Mouse (Mus musculus) lung, embryonic 16.5 days (tissue): Measurements from ENCODE around the gene Vangl2. TPM values are rescaled to one million over a fixed set of nuclear protein-coding genes. Genes with fewer than 3 reads are reported as not detected.
"Not testable (repeated sequence)": the region's sequence is repeated elsewhere in the genome, so short reads cannot be mapped to it uniquely, and the experiment has no call there.

ENCODE experiments used
- ATAC-seq: fragments of 200-750 bp; cut with Nextera tagmentation; 2 replicates; pipeline ENCODE4 v1.8.0; 2017; ENCODE audit warnings: low read depth, mild to moderate bottlenecking, moderate library complexity
- H3K27ac ChIP-seq: fragments of 300-500 bp; sonication (generic); 2 replicates; pipeline ENCODE4 v1.5.1; 2014; ENCODE audit warnings: mild to moderate bottlenecking, control low read depth, low read length
- H3K27me3 ChIP-seq: fragments of 300-500 bp; sonication (generic); 2 replicates; pipeline ENCODE4 v1.6.1; 2014; ENCODE audit warnings: low read depth, low read length, mixed read lengths; ENCODE audit not compliant: control insufficient read depth, insufficient read depth
- H3K36me3 ChIP-seq: fragments of 300-500 bp; sonication (generic); 2 replicates; pipeline ENCODE4 v1.6.1; 2014; ENCODE audit warnings: low read length; ENCODE audit not compliant: control insufficient read depth, insufficient read depth
- H3K4me1 ChIP-seq: fragments of 300-500 bp; sonication (generic); replicated peaks from 2 replicates; pipeline ENCODE4 v1.6.1; 2014; ENCODE audit warnings: low read length, mixed read lengths; ENCODE audit not compliant: control insufficient read depth, insufficient read depth
- H3K4me2 ChIP-seq: fragments of 300-500 bp; sonication (generic); 2 replicates; pipeline ENCODE4 v1.6.1; 2014; ENCODE audit warnings: low read depth, low read length, control low read depth
- H3K4me3 ChIP-seq: fragments of 300-500 bp; sonication (generic); 2 replicates; pipeline ENCODE4 v1.5.1; 2014; ENCODE audit warnings: mild to moderate bottlenecking, low read length, control low read depth
- H3K9ac ChIP-seq: fragments of 300-500 bp; sonication (generic); 2 replicates; pipeline ENCODE4 v1.6.1; 2014; ENCODE audit warnings: low read length, control low read depth
- H3K9me3 ChIP-seq: fragments of 300-500 bp; sonication (generic); 2 replicates; pipeline ENCODE4 v1.6.1; 2016; ENCODE audit warnings: low read length; ENCODE audit not compliant: control insufficient read depth
- WGBS: fragments of 180-500 bp; shearing (Covaris S2); extraction: QIAGEN DNeasy Blood & Tissue Kit; methylation state at CpG from one replicate; pipeline ENCODE4 v1.1.7; 2014; 5-methylcytosine and 5-hydroxymethylcytosine counted together
- polyA plus RNA-seq: library from polyadenylated mRNA; unstranded; fragments of >200 nt; fragmentation: Nextera tagmentation; extraction: Ambion mirVana; gene quantifications from 2 replicates; pipeline ENCODE4 v1.2.1, GENCODE M21; 2015

Gene Vangl2
- polyA plus RNA-seq, 1 experiment from 2014 or later, result 12.2 TPM

- 81% methylated on average over 2 of the region's 2 CpGs for WGBS
- Histone ChIP-seq H3K4me1 (no peaks in the 10 kb centered on the region), H3K27ac (no peak overlapping the region), H3K36me3 (no peaks in the 10 kb centered on the region), H3K4me2 (no peak overlapping the region), H3K27me3 (no peaks in the 10 kb centered on the region), H3K4me3 (no peak overlapping the region), H3K9ac (no peak overlapping the region), H3K9me3 (no peaks in the 10 kb centered on the region; the same call in 1 of the 2 replicates)
- ATAC-seq, result no peak
Observed at GRCm38 (mm10) chr1:171977891-171978290, 50.4 kb downstream of the Vangl2 start.

DNA sequence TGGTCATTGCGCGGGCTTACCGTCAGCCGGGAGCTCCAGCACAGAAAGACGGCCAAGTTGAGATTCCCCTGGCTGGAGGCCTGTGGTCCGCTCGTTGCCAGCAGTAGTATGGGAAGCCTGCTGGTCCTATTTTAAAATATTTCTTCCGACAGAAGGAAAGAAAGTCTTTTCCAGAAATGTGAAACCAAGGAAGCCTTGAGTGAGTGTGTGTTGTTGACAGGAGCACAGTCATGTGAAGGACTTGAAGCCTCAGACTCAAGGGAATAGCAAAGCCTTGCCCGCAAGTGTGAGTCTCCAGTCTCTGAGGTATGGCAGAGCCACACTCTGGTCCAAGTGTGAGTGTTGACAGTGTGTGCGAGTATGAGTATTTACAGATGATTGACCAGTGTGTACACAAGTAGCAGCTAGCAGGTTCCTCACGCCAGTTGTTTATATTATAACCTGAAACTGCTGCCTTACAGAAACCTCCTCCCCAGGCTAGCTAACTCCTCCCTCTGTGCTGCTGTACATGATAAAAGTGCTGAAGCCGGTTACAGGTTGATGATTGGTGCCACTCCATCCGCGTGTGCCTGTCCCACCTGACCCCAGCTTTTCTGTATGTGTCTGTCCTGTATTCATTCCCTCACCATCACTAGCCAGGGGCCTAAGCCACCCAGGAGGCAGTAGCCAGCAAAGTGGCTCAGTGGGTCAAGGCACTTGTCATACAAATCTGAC is 51.3 kb downstream of the Vangl2 start:
- Histone ChIP-seq H3K9ac (no peak overlapping the region), H3K36me3 (no peaks in the 10 kb centered on the region), H3K27me3 (no peaks in the 10 kb centered on the region), H3K4me1 (no peaks in the 10 kb centered on the region), H3K4me3 (no peak overlapping the region), H3K9me3 (no peaks in the 10 kb centered on the region; the same call in 1 of the 2 replicates), H3K27ac (no peak overlapping the region), H3K4me2 (no peak overlapping the region)
- 71% methylated on average over 14 of the region's 14 CpGs for WGBS
- ATAC-seq, result no peak

- Histone ChIP-seq H3K36me3 (no peaks in the 10 kb centered on the region), H3K27ac (no peak overlapping the region), H3K4me2 (no peak overlapping the region), H3K27me3 (no peaks in the 10 kb centered on the region), H3K4me3 (no peak overlapping the region), H3K9ac (no peak overlapping the region), H3K4me1 (no peaks in the 10 kb centered on the region), H3K9me3 (no peaks in the 10 kb centered on the region; the same call in 1 of the 2 replicates)
- no peak for ATAC-seq
- WGBS, result 81% methylated on average over 4 of the region's 4 CpGs
Observed at GRCm38 (mm10) chr1:171975831-171976230, 52.4 kb downstream of the Vangl2 start.

- H3K27ac ChIP-seq, result no peak overlapping the region
- no peaks in the 10 kb centered on the region for H3K27me3 ChIP-seq
- no peak for ATAC-seq
- H3K9ac ChIP-seq, result no peak overlapping the region
- H3K4me3 ChIP-seq, result no peak overlapping the region
- H3K4me2 ChIP-seq, result no peak overlapping the region
- no peaks in the 10 kb centered on the region for H3K36me3 ChIP-seq
- H3K4me1 ChIP-seq, result no peaks in the 10 kb centered on the region
- WGBS, result 87% methylated on average over 9 of the region's 9 CpGs
- H3K9me3 ChIP-seq, result no peaks in the 10 kb centered on the region; the same call in 1 of the 2 replicates
Observed at GRCm38 (mm10) chr1:171975377-171975776, 52.9 kb downstream of the Vangl2 start.

DNA sequence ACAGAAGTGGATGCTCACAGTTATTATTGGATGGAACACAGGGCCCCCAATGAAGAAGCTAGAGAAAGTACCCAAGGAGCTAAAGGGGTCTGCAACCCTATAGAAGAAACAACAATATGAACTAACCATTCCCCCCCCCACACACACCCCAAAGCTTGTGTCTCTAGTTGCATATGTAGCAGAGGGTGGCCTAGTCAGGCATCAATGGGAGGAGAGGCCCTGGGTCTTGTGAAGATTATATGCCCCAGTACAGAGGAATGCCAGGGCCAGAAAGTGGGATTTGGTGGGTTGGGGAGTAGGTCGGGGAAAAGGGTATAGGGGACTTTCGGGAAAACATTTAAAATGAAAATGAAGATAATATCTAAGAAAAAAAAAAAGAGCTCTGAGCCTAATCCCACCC is 53.9 kb downstream of the Vangl2 start:
- H3K9me3 ChIP-seq, H3K27ac ChIP-seq, H3K9ac ChIP-seq, H3K36me3 ChIP-seq, H3K4me1 ChIP-seq, ATAC-seq, H3K4me2 ChIP-seq, H3K4me3 ChIP-seq, H3K27me3 ChIP-seq: not testable (repeated sequence)
- WGBS, result 94% methylated on average over 2 of the region's 2 CpGs

DNA sequence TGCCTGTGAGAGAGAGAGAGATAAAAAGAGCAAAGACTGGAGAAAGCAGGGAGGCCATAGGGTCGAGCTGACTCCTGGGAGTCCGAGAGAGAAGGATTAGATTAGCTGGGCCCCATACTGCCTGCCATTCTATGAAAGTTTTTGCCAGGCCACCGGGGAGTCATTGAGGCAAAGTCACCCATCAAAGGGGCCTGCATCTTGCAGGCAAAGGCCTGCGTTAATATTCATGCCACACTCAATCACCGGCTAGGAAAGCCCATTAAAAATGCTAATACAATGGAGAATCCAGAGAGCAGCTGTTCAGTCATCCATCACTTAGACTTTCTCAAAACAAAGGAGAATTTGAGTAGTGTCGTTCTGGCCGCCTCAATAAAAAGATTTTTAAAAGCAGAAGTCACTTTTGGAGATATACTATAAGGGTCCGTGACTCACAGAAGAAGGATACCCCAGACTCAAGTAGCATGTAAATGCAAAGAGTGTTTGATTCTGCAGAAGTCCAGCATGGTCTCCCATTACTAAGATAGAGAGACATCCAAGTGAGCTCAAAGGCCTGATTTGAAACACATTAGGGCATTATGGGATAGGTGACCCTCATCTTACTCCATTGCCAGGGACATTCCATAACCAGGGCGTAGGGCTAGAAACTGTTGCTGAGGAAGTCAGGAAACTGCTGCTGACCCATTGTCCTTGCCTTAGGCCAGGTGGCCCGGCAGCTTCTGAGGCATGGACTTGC is 57.2 kb downstream of the Vangl2 start:
- Histone ChIP-seq H3K9ac (no peak overlapping the region), H3K4me3 (no peak overlapping the region), H3K27me3 (no peaks in the 10 kb centered on the region), H3K36me3 (no peaks in the 10 kb centered on the region), H3K9me3 (no peaks in the 10 kb centered on the region; the same call in 1 of the 2 replicates), H3K4me2 (no peak overlapping the region), H3K27ac (no peak overlapping the region), H3K4me1 (no peaks in the 10 kb centered on the region)
- ATAC-seq, result no peak
- 54% methylated on average over 10 of the region's 10 CpGs for WGBS

- no peaks in the 10 kb centered on the region for H3K9me3 ChIP-seq
- H3K4me3 ChIP-seq, result no peak overlapping the region
- H3K9ac ChIP-seq, result no peak overlapping the region
- H3K27ac ChIP-seq, result no peak overlapping the region
- no peaks in the 10 kb centered on the region for H3K36me3 ChIP-seq
- H3K4me1 ChIP-seq, result no peaks in the 10 kb centered on the region
- no peaks in the 10 kb centered on the region for H3K27me3 ChIP-seq
- 77% methylated on average over 6 of the region's 6 CpGs for WGBS
- no peak overlapping the region for H3K4me2 ChIP-seq
- ATAC-seq, result no peak
Observed at GRCm38 (mm10) chr1:171969221-171969620, 59.0 kb downstream of the Vangl2 start.

DNA sequence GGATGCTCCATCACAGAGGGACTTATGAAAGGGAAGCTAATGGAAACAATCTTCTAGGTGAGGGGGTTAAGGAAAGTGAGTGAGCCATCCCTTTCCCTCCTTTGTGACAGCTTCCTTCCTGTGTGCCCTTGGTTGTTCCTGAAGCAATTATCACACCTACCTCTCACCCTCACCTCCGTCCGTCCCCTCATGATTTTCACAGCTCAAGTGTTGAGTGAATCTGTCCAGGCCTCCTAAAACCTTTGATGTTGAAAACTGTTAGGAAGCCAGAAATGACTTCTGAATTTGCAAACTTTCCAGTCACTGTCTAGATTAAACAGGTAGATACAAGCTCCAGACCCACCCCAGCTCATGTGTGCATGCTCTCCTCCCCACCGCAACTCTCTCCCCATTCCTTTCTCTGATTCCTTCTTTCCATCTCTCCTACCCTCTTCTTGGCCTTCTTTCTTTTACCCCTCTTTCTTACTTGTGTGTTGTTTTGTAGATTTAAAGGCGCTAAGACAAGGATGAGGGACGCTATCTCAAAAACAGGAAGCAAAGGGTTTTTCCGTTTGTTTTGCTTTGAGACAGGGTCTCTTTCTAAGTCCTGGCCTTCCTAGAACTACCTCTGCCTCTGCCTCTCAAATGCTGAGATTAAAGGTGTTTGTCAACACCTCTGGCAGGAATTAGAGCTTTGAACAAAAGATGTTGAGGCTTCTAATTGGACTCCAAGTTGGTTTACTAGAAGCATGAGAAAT is 62.0 kb downstream of the Vangl2 start:
- Histone ChIP-seq H3K36me3 (no peaks in the 10 kb centered on the region), H3K27ac (no peak overlapping the region), H3K4me1 (no peaks in the 10 kb centered on the region), H3K9ac (no peak overlapping the region), H3K27me3 (no peaks in the 10 kb centered on the region), H3K4me3 (no peak overlapping the region), H3K4me2 (no peak overlapping the region), H3K9me3 (no peaks in the 10 kb centered on the region)
- no peak for ATAC-seq
- 67% methylated on average over 6 of the region's 6 CpGs for WGBS

DNA sequence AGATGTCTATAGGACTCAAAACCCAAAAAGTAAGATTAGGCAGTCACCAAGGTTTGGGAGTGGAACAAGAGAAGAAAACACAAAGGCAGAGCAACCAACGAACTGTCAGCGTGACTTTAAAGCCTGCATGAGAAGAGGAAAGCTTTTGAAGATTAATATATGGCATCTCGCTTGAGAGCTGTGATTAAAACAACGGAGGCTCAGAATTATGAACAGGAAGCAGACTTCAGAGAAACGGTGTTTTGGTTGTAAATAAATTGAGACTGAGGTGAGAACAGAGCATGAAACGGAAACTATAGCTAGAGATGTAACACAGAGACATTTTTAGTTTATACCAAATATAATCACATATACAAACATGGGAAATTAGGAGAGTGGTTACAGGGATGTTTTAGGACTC is 64.6 kb downstream of the Vangl2 start:
- Histone ChIP-seq H3K4me1 (no peaks in the 10 kb centered on the region), H3K27me3 (no peaks in the 10 kb centered on the region), H3K4me3 (no peak overlapping the region), H3K27ac (no peak overlapping the region), H3K36me3 (no peaks in the 10 kb centered on the region), H3K9ac (no peak overlapping the region), H3K4me2 (no peak overlapping the region), H3K9me3 (no peaks in the 10 kb centered on the region)
- 54% methylated on average over 6 of the region's 6 CpGs for WGBS
- ATAC-seq, result no peak
